Mouse (Mus musculus) embryonic facial prominence, embryonic 10.5 days (tissue): ENCODE measurements at regions not wholly inside any gene's neighbourhood (a gene's known extent, or its start where the extent isn't known, plus 50 kb on each side); places are given as distances from the start of the nearest gene placed in this dataset.

ENCODE experiments used
- DNase-seq: peaks from one replicate; pipeline ENCODE4 v3.0.0-alpha.2; 2017; ENCODE audit warnings: low spot score
- H3K27ac ChIP-seq: fragments of 300-500 bp; sonication (generic); replicated peaks from 2 replicates; pipeline ENCODE4 v1.5.1; 2016; ENCODE audit warnings: mild to moderate bottlenecking
- H3K27me3 ChIP-seq: fragments of 300-500 bp; sonication (generic); replicated peaks from 2 replicates; pipeline ENCODE4 v1.6.1; 2016; ENCODE audit warnings: low read depth, mild to moderate bottlenecking; ENCODE audit not compliant: poor library complexity, severe bottlenecking
- H3K36me3 ChIP-seq: fragments of 300-500 bp; sonication (generic); replicated peaks from 2 replicates; pipeline ENCODE4 v1.6.1; 2016; ENCODE audit warnings: mild to moderate bottlenecking, moderate library complexity
- H3K4me1 ChIP-seq: fragments of 300-500 bp; sonication (generic); 2 replicates; pipeline ENCODE4 v1.6.1; 2016
- H3K4me3 ChIP-seq: fragments of 300-500 bp; sonication (generic); 2 replicates; pipeline ENCODE4 v1.5.1; 2016; ENCODE audit warnings: mild to moderate bottlenecking, moderate library complexity
- H3K9me3 ChIP-seq: fragments of 300-500 bp; sonication (generic); 2 replicates; pipeline ENCODE4 v1.6.1; 2016; ENCODE audit warnings: mild to moderate bottlenecking
- WGBS: fragments of 180-500 bp; shearing (Covaris S2); methylation state at CpG from one replicate; pipeline ENCODE4 v1.1.7; 2016; 5-methylcytosine and 5-hydroxymethylcytosine counted together

- Histone ChIP-seq H3K27me3 (no peaks in the 10 kb centered on the region), H3K36me3 (no peaks in the 10 kb centered on the region), H3K4me1 (peaks cover 37% of the 10 kb centered on the region), H3K27ac (no peak overlapping the region), H3K4me3 (no peak overlapping the region), H3K9me3 (no peaks in the 10 kb centered on the region)
- no peak for DNase-seq
- WGBS = 70% methylated on average over 10 of the region's 10 CpGs
Observed at GRCm38 (mm10) chr10:44993470-44994260, 73.3 kb upstream of the Prep start.

GRCm38 (mm10) chr10:44989539-44989938, 77.5 kb upstream of the Prep start:
- H3K9me3 ChIP-seq = no peaks in the 10 kb centered on the region
- no peak for DNase-seq
- no peaks in the 10 kb centered on the region for H3K36me3 ChIP-seq
- no peak overlapping the region for H3K4me3 ChIP-seq
- no peaks in the 10 kb centered on the region for H3K27me3 ChIP-seq
- H3K27ac ChIP-seq = no peak overlapping the region
- peaks cover 11% of the 10 kb centered on the region for H3K4me1 ChIP-seq
- WGBS = 80% methylated on average over 6 of the region's 6 CpGs

- WGBS = 82% methylated on average over 8 of the region's 8 CpGs
- no peaks in the 10 kb centered on the region for H3K9me3 ChIP-seq
- DNase-seq = no peak
Observed at GRCm38 (mm10) chr10:44988756-44989155, 78.2 kb upstream of the Prep start.

GRCm38 (mm10) chr10:44987615-44988014, 79.4 kb upstream of the Prep start:
- Histone ChIP-seq H3K4me1 (no peaks in the 10 kb centered on the region), H3K27me3 (no peaks in the 10 kb centered on the region), H3K9me3 (no peaks in the 10 kb centered on the region), H3K4me3 (no peak overlapping the region), H3K27ac (no peak overlapping the region), H3K36me3 (no peaks in the 10 kb centered on the region)
- no peak for DNase-seq
- 61% methylated on average over 4 of the region's 4 CpGs for WGBS

More at GRCm38 (mm10) chr10:44988756-44989155, 78.2 kb upstream of the Prep start:
- Histone ChIP-seq H3K4me1 (peaks cover 4% of the 10 kb centered on the region), H3K27me3 (no peaks in the 10 kb centered on the region), H3K36me3 (no peaks in the 10 kb centered on the region), H3K4me3 (no peak overlapping the region), H3K27ac (no peak overlapping the region)

GRCm38 (mm10) chr10:44981913-44982312, 85.1 kb upstream of the Prep start:
- Histone ChIP-seq H3K4me3 (no peak overlapping the region), H3K27ac (no peak overlapping the region), H3K27me3 (no peaks in the 10 kb centered on the region), H3K36me3 (no peaks in the 10 kb centered on the region), H3K4me1 (peaks cover 13% of the 10 kb centered on the region), H3K9me3 (peaks cover 3% of the 10 kb centered on the region; the same call in 1 of the 2 replicates)
- no peak for DNase-seq
- WGBS = 78% methylated on average over 2 of the region's 2 CpGs

- H3K36me3 ChIP-seq = no peaks in the 10 kb centered on the region
- 91% methylated on average over 2 of the region's 2 CpGs for WGBS
Observed at GRCm38 (mm10) chr10:44976815-44977214, 90.2 kb upstream of the Prep start.

GRCm38 (mm10) chr10:44971911-44972310, 95.1 kb upstream of the Prep start:
- no peak for DNase-seq
- WGBS = 79% methylated on average over 2 of the region's 2 CpGs
- no peaks in the 10 kb centered on the region for H3K9me3 ChIP-seq

More at GRCm38 (mm10) chr10:44976815-44977214, 90.2 kb upstream of the Prep start:
- Histone ChIP-seq H3K27ac (no peak overlapping the region), H3K27me3 (no peaks in the 10 kb centered on the region), H3K9me3 (peaks cover 3% of the 10 kb centered on the region; the same call in 1 of the 2 replicates), H3K4me1 (peaks cover 13% of the 10 kb centered on the region), H3K4me3 (no peak overlapping the region)
- no peak for DNase-seq

GRCm38 (mm10) chr10:44959968-44960367, 107.0 kb upstream of the Prep start:
- DNase-seq = no peak
- Histone ChIP-seq H3K4me3 (no peak overlapping the region), H3K4me1 (no peaks in the 10 kb centered on the region), H3K27me3 (no peaks in the 10 kb centered on the region), H3K9me3 (no peaks in the 10 kb centered on the region), H3K36me3 (no peaks in the 10 kb centered on the region), H3K27ac (no peak overlapping the region)
- 94% methylated on average over 3 of the region's 3 CpGs for WGBS

More at GRCm38 (mm10) chr10:44971911-44972310, 95.1 kb upstream of the Prep start:
- Histone ChIP-seq H3K36me3 (no peaks in the 10 kb centered on the region), H3K4me1 (peaks cover 5% of the 10 kb centered on the region; the same call in 1 of the 2 replicates), H3K27ac (no peak overlapping the region), H3K4me3 (no peak overlapping the region), H3K27me3 (no peaks in the 10 kb centered on the region)

GRCm38 (mm10) chr10:44945205-44945725, 121.7 kb upstream of the Prep start:
- 57% methylated on average over 1 of the region's 1 CpGs for WGBS
- Histone ChIP-seq H3K27ac (no peak overlapping the region), H3K4me3 (no peak overlapping the region), H3K4me1 (no peaks in the 10 kb centered on the region), H3K27me3 (no peaks in the 10 kb centered on the region), H3K9me3 (no peaks in the 10 kb centered on the region), H3K36me3 (no peaks in the 10 kb centered on the region)
- no peak for DNase-seq

GRCm38 (mm10) chr10:44939403-44939802, 127.6 kb upstream of the Prep start:
- H3K36me3 ChIP-seq = no peaks in the 10 kb centered on the region
- H3K27me3 ChIP-seq = no peaks in the 10 kb centered on the region
- no peaks in the 10 kb centered on the region for H3K4me1 ChIP-seq
- H3K4me3 ChIP-seq = no peak overlapping the region
- H3K9me3 ChIP-seq = no peaks in the 10 kb centered on the region
- WGBS = 51% methylated on average over 1 of the region's 1 CpGs
- no peak for DNase-seq
- H3K27ac ChIP-seq = no peak overlapping the region

GRCm38 (mm10) chr10:44936976-44937500, 130.0 kb upstream of the Prep start:
- 80% methylated on average over 5 of the region's 5 CpGs for WGBS

GRCm38 (mm10) chr10:44930796-44931195, 136.2 kb upstream of the Prep start:
- H3K9me3 ChIP-seq = no peaks in the 10 kb centered on the region; the same call in 1 of the 2 replicates
- DNase-seq = no peak
- no peaks in the 10 kb centered on the region for H3K4me1 ChIP-seq
- H3K27me3 ChIP-seq = no peaks in the 10 kb centered on the region
- no peaks in the 10 kb centered on the region for H3K36me3 ChIP-seq
- no peak overlapping the region for H3K4me3 ChIP-seq
- WGBS = 91% methylated on average over 2 of the region's 2 CpGs
- no peak overlapping the region for H3K27ac ChIP-seq

More at GRCm38 (mm10) chr10:44936976-44937500, 130.0 kb upstream of the Prep start:
- Histone ChIP-seq H3K9me3 (no peaks in the 10 kb centered on the region), H3K4me3 (no peak overlapping the region), H3K36me3 (no peaks in the 10 kb centered on the region), H3K27me3 (no peaks in the 10 kb centered on the region), H3K27ac (no peak overlapping the region), H3K4me1 (no peaks in the 10 kb centered on the region)
- DNase-seq = no peak
